Mouse (Mus musculus) midbrain, postnatal 0 days (tissue): Measurements from ENCODE around the gene Vrk1. TPM values are rescaled to one million over a fixed set of nuclear protein-coding genes. Genes with fewer than 3 reads are reported as not detected.

Experiments
- ATAC-seq: fragments of 200-750 bp; cut with Nextera tagmentation; 2 replicates; pipeline ENCODE4 v1.8.0; 2017; ENCODE audit warnings: moderate number of reproducible peaks, mild to moderate bottlenecking, moderate TSS enrichment, moderate library complexity; ENCODE audit not compliant: low FRiP score
- DNase-seq: peaks from one replicate; pipeline ENCODE4 v3.0.0-alpha.2; 2015; ENCODE audit warnings: low spot score
- H3K27ac ChIP-seq: fragments of 300-500 bp; sonication (generic); 2 replicates; pipeline ENCODE4 v1.5.1; 2014; ENCODE audit warnings: low read depth, mild to moderate bottlenecking, low read length, mixed read lengths
- H3K27me3 ChIP-seq: fragments of 300-500 bp; sonication (generic); 2 replicates; pipeline ENCODE4 v1.6.1; 2014; ENCODE audit warnings: low read length, control low read depth, mixed read lengths; ENCODE audit not compliant: insufficient read depth
- H3K36me3 ChIP-seq: fragments of 300-500 bp; sonication (generic); 2 replicates; pipeline ENCODE4 v1.6.1; 2014; ENCODE audit warnings: low read length, control low read depth, mixed read lengths; ENCODE audit not compliant: insufficient read depth
- H3K4me1 ChIP-seq: fragments of 300-500 bp; sonication (generic); 2 replicates; pipeline ENCODE4 v1.6.1; 2014; ENCODE audit warnings: mild to moderate bottlenecking, control low read depth, antibody characterized with exemption, low read length, mixed read lengths; ENCODE audit not compliant: insufficient read depth
- H3K4me2 ChIP-seq: fragments of 300-500 bp; sonication (generic); 2 replicates; pipeline ENCODE4 v1.6.1; 2014; ENCODE audit warnings: low read depth, mild to moderate bottlenecking, low read length, mixed read lengths; ENCODE audit not compliant: poor library complexity, severe bottlenecking
- H3K4me3 ChIP-seq: fragments of 300-500 bp; sonication (generic); 2 replicates; pipeline ENCODE4 v1.5.1; 2014; ENCODE audit warnings: low read depth, mild to moderate bottlenecking, low read length, moderate library complexity
- H3K9ac ChIP-seq: fragments of 300-500 bp; sonication (generic); replicated peaks from 2 replicates; pipeline ENCODE4 v1.6.1; 2014; ENCODE audit warnings: mild to moderate bottlenecking, low read length, moderate library complexity, mixed read lengths; ENCODE audit not compliant: poor library complexity, severe bottlenecking
- H3K9me3 ChIP-seq: fragments of 300-500 bp; sonication (generic); 2 replicates; pipeline ENCODE4 v1.6.1; 2016; ENCODE audit warnings: low read length, control low read depth
- CTCF ChIP-seq: IDR thresholded peaks from 2 replicates; pipeline ENCODE4 v1.5.1; 2016; ENCODE audit warnings: antibody characterized with exemption, mild to moderate bottlenecking
- WGBS: fragments of 180-500 bp; shearing (Covaris S2); extraction: QIAGEN DNeasy Blood & Tissue Kit; methylation state at CpG from one replicate; pipeline ENCODE4 v1.1.7; 2014; 5-methylcytosine and 5-hydroxymethylcytosine counted together
- polyA plus RNA-seq: library from polyadenylated mRNA; unstranded; fragments of >200 nt; fragmentation: Nextera tagmentation; extraction: Ambion mirVana; gene quantifications from 2 replicates; pipeline ENCODE4 v1.2.1, GENCODE M21; 2015
- total RNA-seq: library from RNA; depleted of rRNA; stranded (reverse); fragments of >200 nt; gene quantifications from 2 replicates; pipeline ENCODE4 v1.2.3, GENCODE M21; 2014

Vrk1 gene
- total and polyA plus RNA-seq, 2 experiments from 2014 or later, result 9.4 to 30.3 TPM

GRCm38 (mm10) chr12:105966887-105967637, 43.0 kb upstream of the Vrk1 start:
- Histone ChIP-seq H3K9ac (no peak overlapping the region), H3K9me3 (no peaks in the 10 kb centered on the region), H3K4me3 (no peak overlapping the region), H3K4me2 (no peak overlapping the region), H3K4me1 (no peaks in the 10 kb centered on the region; the same call in 1 of the 2 replicates), H3K27ac (no peak overlapping the region), H3K36me3 (no peaks in the 10 kb centered on the region), H3K27me3 (0 out of 2 replicates have a peak, but pooled peaks cover 4% of the 10 kb centered on the region)
- TF ChIP-seq CTCF, result no peak
- no peak for DNase-seq
- 45% methylated on average over 19 of the region's 19 CpGs for WGBS
- ATAC-seq, result no peak

GRCm38 (mm10) chr12:105967806-105968205, 42.2 kb upstream of the Vrk1 start:
- Histone ChIP-seq H3K27me3 (0 out of 2 replicates have a peak, but pooled peaks cover 4% of the 10 kb centered on the region), H3K9me3 (no peaks in the 10 kb centered on the region), H3K9ac (no peak overlapping the region), H3K4me3 (peak overlapping the region; percentile 6; the same call in 1 of the 2 replicates), H3K4me2 (peak overlapping the region; percentile 34), H3K36me3 (no peaks in the 10 kb centered on the region), H3K27ac (no peak overlapping the region), H3K4me1 (no peaks in the 10 kb centered on the region)
- TF ChIP-seq CTCF, result no peak
- WGBS, result 14% methylated on average over 18 of the region's 18 CpGs
- ATAC-seq, result no peak
- DNase-seq, result no peak

- no peak overlapping the region for H3K9ac ChIP-seq
- ATAC-seq, result no peak
- H3K36me3 ChIP-seq, result no peaks in the 10 kb centered on the region
- 73% methylated on average over 7 of the region's 7 CpGs for WGBS
- no peak overlapping the region for H3K4me3 ChIP-seq
- H3K4me1 ChIP-seq, result no peaks in the 10 kb centered on the region
- no peak overlapping the region for H3K4me2 ChIP-seq
- no peak for TF ChIP-seq CTCF
- DNase-seq, result no peak
- H3K27me3 ChIP-seq, result 0 out of 2 replicates have a peak, but pooled peaks cover 4% of the 10 kb centered on the region
- no peaks in the 10 kb centered on the region for H3K9me3 ChIP-seq
- H3K27ac ChIP-seq, result no peak overlapping the region
Observed at GRCm38 (mm10) chr12:105971182-105971581, 38.8 kb upstream of the Vrk1 start.

- Histone ChIP-seq H3K9me3 (no peaks in the 10 kb centered on the region), H3K4me3 (no peak overlapping the region), H3K4me1 (no peaks in the 10 kb centered on the region), H3K27ac (no peak overlapping the region), H3K4me2 (no peak overlapping the region), H3K9ac (no peak overlapping the region), H3K27me3 (0 out of 2 replicates have a peak, but pooled peaks cover 4% of the 10 kb centered on the region), H3K36me3 (no peaks in the 10 kb centered on the region)
- no peak for ATAC-seq
- peak; percentile 60 for DNase-seq
- no peak for TF ChIP-seq CTCF
- WGBS, result 82% methylated on average over 8 of the region's 8 CpGs
Observed at GRCm38 (mm10) chr12:105972673-105973072, 37.4 kb upstream of the Vrk1 start.

GRCm38 (mm10) chr12:105973691-105974090, 36.3 kb upstream of the Vrk1 start:
- Histone ChIP-seq H3K36me3 (no peaks in the 10 kb centered on the region), H3K4me2 (no peak overlapping the region), H3K4me1 (no peaks in the 10 kb centered on the region), H3K4me3 (no peak overlapping the region), H3K9ac (no peak overlapping the region), H3K27ac (no peak overlapping the region), H3K9me3 (no peaks in the 10 kb centered on the region), H3K27me3 (no peaks in the 10 kb centered on the region)
- WGBS, result 29% methylated on average over 9 of the region's 9 CpGs
- TF ChIP-seq CTCF, result no peak
- peak; percentile 20; the same call in 1 of the 2 replicates for ATAC-seq
- peak; percentile 47 for DNase-seq

GRCm38 (mm10) chr12:105974107-105974506, 35.9 kb upstream of the Vrk1 start:
- ATAC-seq (0 out of 2 replicates have a peak, but pooled peaks have one; percentile 27), DNase-seq (no peak)
- Histone ChIP-seq H3K4me1 (no peaks in the 10 kb centered on the region), H3K27me3 (no peaks in the 10 kb centered on the region), H3K36me3 (no peaks in the 10 kb centered on the region), H3K4me3 (no peak overlapping the region), H3K27ac (no peak overlapping the region), H3K9ac (no peak overlapping the region), H3K4me2 (no peak overlapping the region), H3K9me3 (no peaks in the 10 kb centered on the region)
- WGBS, result 16% methylated on average over 5 of the region's 5 CpGs
- no peak for TF ChIP-seq CTCF
